Mouse (Mus musculus) myocyte (in vitro differentiated cells): ENCODE results near the gene Asnsd1.

Experiments used
- CEBPB ChIP-seq: IDR thresholded peaks from 2 replicates; pipeline ENCODE4 v1.6.1; 2011; ENCODE audit warnings: mild to moderate bottlenecking, moderate library complexity; ENCODE audit not compliant: poor library complexity, insufficient read depth, severe bottlenecking
- E2F4 ChIP-seq: IDR thresholded peaks from one replicate; pipeline ENCODE4 v1.6.1; 2011; ENCODE audit warnings: mild to moderate bottlenecking, control low read depth, moderate library complexity; ENCODE audit not compliant: insufficient read depth
- MAX ChIP-seq: IDR thresholded peaks from one replicate; pipeline ENCODE4 v1.6.1; 2011; ENCODE audit warnings: low read depth, mild to moderate bottlenecking, control low read depth
- MYOD1 ChIP-seq, 3 experiments: IDR thresholded peaks; one replicate each; pipeline ENCODE4 v1.6.1; 2011; ENCODE audit warnings: control low read depth in 2 of 3, low read depth in 2 of 3, mild to moderate bottlenecking in 2 of 3, moderate library complexity in 1 of 3; ENCODE audit not compliant: insufficient read length in 2 of 3, control insufficient read depth in 1 of 3
- MYOG ChIP-seq, 3 experiments: IDR thresholded peaks; one replicate each; pipeline ENCODE4 v1.6.1; 2011; ENCODE audit warnings: control low read depth in 2 of 3, low read depth in 2 of 3, mild to moderate bottlenecking in 2 of 3; ENCODE audit not compliant: insufficient read length in 2 of 3, control insufficient read depth in 1 of 3, insufficient read depth in 1 of 3
- POLR2A ChIP-seq: IDR thresholded peaks from one replicate; pipeline ENCODE4 v1.6.1; 2011; ENCODE audit warnings: low read depth, mild to moderate bottlenecking, control low read depth, moderate library complexity; ENCODE audit not compliant: insufficient read length
- POLR2AphosphoS2 ChIP-seq: IDR thresholded peaks from one replicate; pipeline ENCODE4 v1.6.1; 2011; ENCODE audit warnings: low read depth, control low read depth; ENCODE audit not compliant: insufficient read length
- REST ChIP-seq: IDR thresholded peaks from one replicate; pipeline ENCODE4 v1.6.1; 2011; ENCODE audit warnings: mild to moderate bottlenecking, control low read depth, moderate library complexity; ENCODE audit not compliant: insufficient read depth, insufficient read length
- SRF ChIP-seq: IDR thresholded peaks from one replicate; pipeline ENCODE4 v1.6.1; 2011; ENCODE audit warnings: low read depth; ENCODE audit not compliant: control insufficient read depth, insufficient read length
- TCF12 ChIP-seq: IDR thresholded peaks from one replicate; pipeline ENCODE4 v1.6.1; 2011; ENCODE audit warnings: mild to moderate bottlenecking, control low read depth; ENCODE audit not compliant: poor library complexity, insufficient read depth, severe bottlenecking
- USF1 ChIP-seq: IDR thresholded peaks from one replicate; pipeline ENCODE4 v1.6.1; 2011; ENCODE audit warnings: low read depth, mild to moderate bottlenecking, control low read depth, moderate library complexity

- no peak for TF ChIP-seq MAX
- no peak for TF ChIP-seq TCF12
- peak; percentile 93 for TF ChIP-seq POLR2A
- peak in 1 of 3 experiments; percentile 14 for TF ChIP-seq MYOG (IDR thresholded peaks at IDR 0.05; ENCODE audit: control insufficient read depth in 1 of 3, insufficient read depth in 1 of 3, insufficient read length in 2 of 3, low read depth in 2 of 3)
- TF ChIP-seq CEBPB = no peak
- TF ChIP-seq E2F4 = peak; percentile 66
- TF ChIP-seq MYOD1 (IDR thresholded peaks at IDR 0.05; ENCODE audit: control insufficient read depth in 1 of 3, insufficient read length in 2 of 3, low read depth in 2 of 3) = peak in 1 of 3 experiments; percentile 7
- TF ChIP-seq POLR2AphosphoS2 = peak; percentile 89
- no peak for TF ChIP-seq USF1
- TF ChIP-seq SRF = no peak
- peak; percentile 13 for TF ChIP-seq REST
These were observed at the start of gene Asnsd1, which contains the start of the genes Asdurf and Gm28551 for GRCm38 (mm10) chr1:53352327-53353261.
